Mouse (Mus musculus): ENCODE data around the gene Stoml3. TPM values are rescaled to one million over a fixed set of nuclear protein-coding genes. Genes with fewer than 3 reads are reported as not detected.
A peak's percentile ranks its signal among the peaks of the same experiment; 100 is the strongest.

Gene Stoml3
- polyA plus RNA-seq (2014; fragmentation: Nextera tagmentation; extraction: Ambion mirVana) = 0.20 TPM in 1 of 2 replicates, not detected in the other

- Histone ChIP-seq H3K4me1 (ENCODE audit: insufficient read depth) (peaks cover 3% of the 10 kb centered on the region; the same call in 1 of the 2 replicates), H3K4me2 (no peak within 1 kb of the TSS), H3K4me3 (ENCODE audit: low read depth, low read length) (no peak within 1 kb of the TSS), H3K36me3 (ENCODE audit: insufficient read depth) (no peaks in the 10 kb centered on the region), H3K9me3 (ENCODE audit: low read depth, low read length) (no peaks in the 10 kb centered on the region), H3K9ac (no peak within 1 kb of the TSS), H3K27ac (ENCODE audit: low read depth) (no peak within 1 kb of the TSS), H3K27me3 (ENCODE audit: insufficient read depth, low read length) (no peaks in the 10 kb centered on the region)
- whole genome bisulfite sequencing = 60% methylated on average over 6 of the region's 6 CpGs
- TF ChIP-seq CTCF (IDR thresholded peaks at IDR 0.05; ENCODE audit: low read depth) = no peak
- ATAC-seq (ENCODE audit: insufficient read depth) = no peak
- DNase-seq = no peak
Measured at GRCm38 (mm10) chr3:53488353-53488752, at the start of gene Stoml3. TSS of gene Stoml3 (plus strand) at chr3:53488653.

- no peaks in the 10 kb centered on the region for H3K27me3 ChIP-seq (ENCODE audit: insufficient read depth, low read length)
- no peak overlapping the region for H3K27ac ChIP-seq (ENCODE audit: low read depth)
- no peak for TF ChIP-seq CTCF (IDR thresholded peaks at IDR 0.05; ENCODE audit: low read depth)
- no peak for ATAC-seq (ENCODE audit: insufficient read depth)
- H3K4me1 ChIP-seq (ENCODE audit: insufficient read depth) = no peaks in the 10 kb centered on the region; the same call in 1 of the 2 replicates
- no peak overlapping the region for H3K9ac ChIP-seq
- DNase-seq = no peak
- no peak overlapping the region for H3K4me2 ChIP-seq
- peaks cover 18% of the 10 kb centered on the region for H3K36me3 ChIP-seq (ENCODE audit: insufficient read depth)
- no peaks in the 10 kb centered on the region for H3K9me3 ChIP-seq (ENCODE audit: low read depth, low read length)
- H3K4me3 ChIP-seq (ENCODE audit: low read depth, low read length) = no peak overlapping the region
- WGBS = 80% methylated on average over 5 of the region's 5 CpGs
Measured at GRCm38 (mm10) chr3:53445540-53445939, 42.9 kb upstream of the Stoml3 start.

- H3K36me3 ChIP-seq (ENCODE audit: insufficient read depth) = peaks cover 31% of the 10 kb centered on the region
- TF ChIP-seq CTCF (IDR thresholded peaks at IDR 0.05; ENCODE audit: low read depth) = no peak
- WGBS = 79% methylated on average over 3 of the region's 3 CpGs
- H3K4me1 ChIP-seq (ENCODE audit: insufficient read depth) = no peaks in the 10 kb centered on the region; the same call in 1 of the 2 replicates
- H3K9me3 ChIP-seq (ENCODE audit: low read depth, low read length) = no peaks in the 10 kb centered on the region
- H3K4me3 ChIP-seq (ENCODE audit: low read depth, low read length) = no peak overlapping the region
- no peak for DNase-seq
- no peaks in the 10 kb centered on the region for H3K27me3 ChIP-seq (ENCODE audit: insufficient read depth, low read length)
- no peak overlapping the region for H3K4me2 ChIP-seq
- H3K27ac ChIP-seq (ENCODE audit: low read depth) = no peak overlapping the region
- ATAC-seq (ENCODE audit: insufficient read depth) = no peak
- H3K9ac ChIP-seq = no peak overlapping the region
Measured at GRCm38 (mm10) chr3:53446801-53447200, 41.7 kb upstream of the Stoml3 start.

- 16% methylated on average over 2 of the region's 2 CpGs for WGBS
- ATAC-seq (ENCODE audit: insufficient read depth) (peak; percentile 65), DNase-seq (peak; percentile 95)
- no peaks in the 10 kb centered on the region for H3K9me3 ChIP-seq (ENCODE audit: low read depth, low read length)
- H3K9ac ChIP-seq = no peak overlapping the region
- no peak overlapping the region for H3K4me2 ChIP-seq
- H3K27ac ChIP-seq (ENCODE audit: low read depth) = no peak overlapping the region
- H3K36me3 ChIP-seq (ENCODE audit: insufficient read depth) = peaks cover 45% of the 10 kb centered on the region
- no peak overlapping the region for H3K4me3 ChIP-seq (ENCODE audit: low read depth, low read length)
- TF ChIP-seq CTCF (IDR thresholded peaks at IDR 0.05; ENCODE audit: low read depth) = peak; percentile 82
- H3K4me1 ChIP-seq (ENCODE audit: insufficient read depth) = no peaks in the 10 kb centered on the region; the same call in 1 of the 2 replicates
- no peaks in the 10 kb centered on the region for H3K27me3 ChIP-seq (ENCODE audit: insufficient read depth, low read length)
Measured at GRCm38 (mm10) chr3:53448208-53448607, 40.2 kb upstream of the Stoml3 start.

GRCm38 (mm10) chr3:53450666-53451065 is 37.8 kb upstream of the Stoml3 start:
- peaks cover 69% of the 10 kb centered on the region for H3K36me3 ChIP-seq (ENCODE audit: insufficient read depth)
- no peaks in the 10 kb centered on the region; the same call in 1 of the 2 replicates for H3K4me1 ChIP-seq (ENCODE audit: insufficient read depth)
- no peak for TF ChIP-seq CTCF (IDR thresholded peaks at IDR 0.05; ENCODE audit: low read depth)
- no peak overlapping the region for H3K4me3 ChIP-seq (ENCODE audit: low read depth, low read length)
- DNase-seq (no peak), ATAC-seq (ENCODE audit: insufficient read depth) (no peak)
- no peak overlapping the region for H3K9ac ChIP-seq
- 91% methylated on average over 11 of the region's 11 CpGs for WGBS
- no peaks in the 10 kb centered on the region for H3K9me3 ChIP-seq (ENCODE audit: low read depth, low read length)
- no peaks in the 10 kb centered on the region for H3K27me3 ChIP-seq (ENCODE audit: insufficient read depth, low read length)
- no peak overlapping the region for H3K27ac ChIP-seq (ENCODE audit: low read depth)
- no peak overlapping the region for H3K4me2 ChIP-seq

- no peak for DNase-seq
- WGBS = 83% methylated on average over 10 of the region's 10 CpGs
Measured at GRCm38 (mm10) chr3:53452351-53452750, 36.1 kb upstream of the Stoml3 start.

GRCm38 (mm10) chr3:53453346-53453745 is 35.1 kb upstream of the Stoml3 start:
- H3K4me2 ChIP-seq = no peak overlapping the region
- no peak overlapping the region for H3K4me3 ChIP-seq (ENCODE audit: low read depth, low read length)
- H3K27me3 ChIP-seq (ENCODE audit: insufficient read depth, low read length) = no peaks in the 10 kb centered on the region
- H3K9ac ChIP-seq = no peak overlapping the region
- H3K36me3 ChIP-seq (ENCODE audit: insufficient read depth) = peaks cover 92% of the 10 kb centered on the region
- no peaks in the 10 kb centered on the region for H3K9me3 ChIP-seq (ENCODE audit: low read depth, low read length)
- no peak for TF ChIP-seq CTCF (IDR thresholded peaks at IDR 0.05; ENCODE audit: low read depth)
- DNase-seq (no peak), ATAC-seq (ENCODE audit: insufficient read depth) (no peak)
- WGBS = 82% methylated on average over 7 of the region's 7 CpGs
- H3K27ac ChIP-seq (ENCODE audit: low read depth) = no peak overlapping the region
- H3K4me1 ChIP-seq (ENCODE audit: insufficient read depth) = no peaks in the 10 kb centered on the region

More at GRCm38 (mm10) chr3:53452351-53452750, 36.1 kb upstream of the Stoml3 start:
- no peak overlapping the region for H3K4me3 ChIP-seq (ENCODE audit: low read depth, low read length)
- no peaks in the 10 kb centered on the region; the same call in 1 of the 2 replicates for H3K4me1 ChIP-seq (ENCODE audit: insufficient read depth)
- no peak overlapping the region for H3K9ac ChIP-seq
- no peak overlapping the region for H3K4me2 ChIP-seq
- ATAC-seq (ENCODE audit: insufficient read depth) = no peak
- peaks cover 84% of the 10 kb centered on the region for H3K36me3 ChIP-seq (ENCODE audit: insufficient read depth)
- H3K27ac ChIP-seq (ENCODE audit: low read depth) = no peak overlapping the region
- no peaks in the 10 kb centered on the region for H3K9me3 ChIP-seq (ENCODE audit: low read depth, low read length)
- TF ChIP-seq CTCF (IDR thresholded peaks at IDR 0.05; ENCODE audit: low read depth) = no peak
- H3K27me3 ChIP-seq (ENCODE audit: insufficient read depth, low read length) = no peaks in the 10 kb centered on the region

All from lung, embryonic 14.5 days (tissue).